Mouse (Mus musculus) lung, adult 2 months (tissue): ENCODE measurements around the gene Zzef1.

Experiments used
- CTCF ChIP-seq: fragments of 200-500 bp; IDR thresholded peaks from 2 replicates; pipeline ENCODE4 v1.5.1; 2011; ENCODE audit warnings: mild to moderate bottlenecking, low read length, control low read depth; ENCODE audit not compliant: insufficient read depth
- POLR2A ChIP-seq: fragments of 200-500 bp; IDR thresholded peaks from 2 replicates; pipeline ENCODE4 v1.6.1; 2011; ENCODE audit warnings: low read depth, mild to moderate bottlenecking, control low read depth, low read length, borderline replicate concordance; ENCODE audit errors: extremely low read depth

DNA sequence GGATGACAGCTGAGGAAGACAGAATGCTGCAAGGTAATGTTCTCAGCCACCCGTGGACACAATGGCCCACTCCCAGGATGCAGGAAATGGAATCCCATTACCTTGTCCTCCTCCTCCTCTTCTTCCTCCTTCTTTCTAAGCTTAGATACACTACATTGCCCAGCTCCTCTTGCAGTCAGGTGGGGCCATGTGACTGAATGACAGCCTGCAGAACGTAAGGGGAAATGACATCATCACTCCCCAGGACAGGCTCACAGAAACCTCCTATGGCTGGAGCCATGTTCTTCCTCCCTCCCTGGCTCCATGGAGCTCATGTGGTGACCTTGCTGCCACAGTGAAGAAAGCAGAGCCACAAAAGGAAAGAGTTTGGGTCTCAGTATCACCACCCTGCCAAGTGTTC lies 161.3 kb downstream of the Zzef1 start:
- TF ChIP-seq CTCF = no peak
- TF ChIP-seq POLR2A = no peak
